Mouse (Mus musculus): ENCODE results near the gene Vmn1r87.

Gene Vmn1r87

DNA sequence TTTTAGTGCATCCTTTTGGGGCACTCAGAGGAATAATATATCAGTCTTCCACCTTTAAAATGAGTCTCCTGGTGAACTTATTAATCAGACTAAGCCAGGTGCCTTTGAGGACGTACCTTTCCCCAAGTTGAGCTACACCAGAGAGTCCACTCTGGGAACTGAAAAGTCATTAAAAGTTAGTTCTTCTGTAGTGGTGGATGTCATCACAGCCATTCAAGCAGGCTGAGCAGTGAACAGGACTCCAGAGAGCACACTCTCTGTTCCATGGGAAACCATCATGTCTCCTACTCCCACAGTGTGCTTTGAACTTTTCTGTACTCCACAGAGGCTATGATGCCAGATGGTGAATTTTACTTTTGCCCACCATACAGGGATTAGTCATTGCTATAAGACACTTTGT lies at the start of gene Vmn1r87:
Gene Vmn1r87, minus strand, starts transcription at position 101 of the 400 bp plus-strand sequence.
- no peak for DNase-seq

GRCm38 (mm10) chr7:13159268-13159667 lies 19.3 kb upstream of the Vmn1r87 start, which contains the start of gene Vmn1r88:
Gene Vmn1r88 (plus strand): TSS chr7:13159568.
- no peak for DNase-seq

DNA sequence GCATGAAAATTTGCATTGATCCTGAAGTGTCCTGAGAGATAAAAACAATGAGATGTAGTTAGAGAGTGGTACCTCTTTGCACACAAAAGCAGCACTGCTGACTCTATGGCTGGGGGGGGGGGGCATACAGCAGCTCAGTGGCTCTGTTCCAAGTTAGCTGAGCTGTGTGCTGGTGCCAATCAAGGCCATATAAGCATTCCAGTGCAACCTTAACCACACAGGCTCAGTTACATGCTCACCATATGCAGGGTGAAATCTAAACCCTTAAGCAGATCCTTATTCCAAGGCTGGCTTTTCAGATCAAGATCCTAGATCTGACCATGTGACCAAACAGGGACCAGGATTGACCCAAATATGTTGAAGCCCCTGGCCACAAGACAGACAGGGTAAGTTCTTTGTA lies 2.6 kb downstream of the Vmn1r87 start:
- DNase-seq, result no peak

- DNase-seq, result no peak
Measured at GRCm38 (mm10) chr7:13131856-13132255, 8.1 kb downstream of the Vmn1r87 start.

DNA sequence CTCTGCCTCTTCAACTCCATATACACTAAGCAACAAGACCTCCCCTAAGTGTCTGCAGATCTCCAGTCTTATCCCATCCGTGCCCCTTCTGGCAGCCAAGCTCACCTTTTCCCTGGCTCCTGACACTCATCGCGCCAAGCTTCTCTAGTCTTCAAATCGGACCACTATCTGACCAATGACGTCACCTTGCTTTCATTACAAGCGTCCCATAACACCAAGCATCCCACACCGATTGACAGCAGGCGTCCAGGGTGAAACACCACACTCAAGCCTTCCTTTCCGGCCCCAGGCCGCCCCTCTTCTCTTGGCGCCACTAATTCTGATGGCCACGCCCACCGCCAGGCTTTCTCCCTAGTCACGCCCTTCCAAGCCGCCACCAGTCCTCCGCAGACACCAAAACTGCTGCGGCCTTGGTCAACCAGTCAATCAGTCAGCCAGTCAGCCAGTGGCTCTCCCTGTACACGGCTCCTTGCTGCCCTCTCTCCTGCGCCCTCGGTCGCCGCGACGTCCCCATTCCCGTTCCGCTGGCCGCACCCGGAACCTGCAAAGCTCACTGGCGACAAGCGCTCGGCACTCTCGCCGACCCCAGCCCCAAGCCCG lies 16.3 kb downstream of the Vmn1r87 start:
- peak; percentile 6 for DNase-seq

GRCm38 (mm10) chr7:13119817-13120216 lies 20.1 kb downstream of the Vmn1r87 start, which contains the start of gene Vmn1r86:
Gene Vmn1r86 (minus strand): TSS chr7:13119917.
- DNase-seq, result no peak

DNA sequence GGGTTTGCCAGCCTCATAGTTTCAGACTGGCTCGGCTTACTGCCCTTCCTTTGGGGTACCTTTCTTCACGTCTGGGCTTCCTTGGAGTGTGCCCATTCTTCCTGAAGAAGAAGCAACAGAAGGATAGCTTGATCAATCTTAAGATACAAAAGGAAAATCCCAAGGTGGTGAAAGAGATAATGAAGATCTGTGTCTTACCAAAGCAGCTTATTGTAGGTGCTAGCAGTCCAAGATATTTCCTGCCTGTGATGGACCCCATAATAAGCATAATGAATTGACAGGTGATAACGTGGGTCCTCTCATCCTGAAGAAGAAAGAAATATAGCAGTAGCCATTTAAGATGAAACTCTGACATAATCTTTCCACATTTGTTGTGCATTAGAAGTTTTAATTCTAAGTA lies 44.9 kb downstream of the Vmn1r87 start, which contains the start of gene Vmn1r85:
Gene Vmn1r85, minus strand, starts transcription at position 101 of the 400 bp plus-strand sequence.
- DNase-seq, result no peak
